9 mouse cellular contexts compared by ENCODE assay signal in genomic region chr1:153084191-153084590, GRCm38 (mm10).
DNase-seq lines count a peak whose midpoint lies in the region; ATAC-seq lines count a peak whose summit lies in the region.
"Had no signal": no experiment of that assay in that cellular context is flagged by ENCODE, and none has a peak within 500 bp of the region (broad histone marks: within the 10 kb centered on the region; RNA-seq: fewer than 3 reads in every experiment).

No protein-coding gene starts in this region.

- intact Hi-C loops in left cerebral cortex, postnatal 4 days (cut with DNase I) = no loop called here
- intact Hi-C loops in left cerebral cortex, postnatal 10 days (cut with DNase I) = no loop called here

- peak; percentile 97 for ATAC-seq in cerebellum, adult (ENCODE audit: insufficient number of reproducible peaks, low FRiP score, low TSS enrichment)
- ATAC-seq: midbrain, embryonic 13.5 days had no signal

- no peak for DNase-seq in cerebellum, postnatal 4 days (ENCODE audit: low spot score in 2 of 2)
- peak; percentile 59 for DNase-seq in left cerebral cortex, postnatal 4 days
- DNase-seq in left cerebral cortex, postnatal 10 days (ENCODE audit: extremely low spot score in 1 of 2, low spot score in 2 of 2) = no peak
- DNase-seq in cerebellum, adult 8-10 months = peak; percentile 75
- peak; percentile 41 to 48 for DNase-seq in layer of hippocampus, postnatal 10 days (ENCODE audit: low spot score in 2 of 2)
- DNase-seq in urinary bladder, postnatal 25 days (ENCODE audit: low spot score) = no peak
- DNase-seq in retina, postnatal 1 day = no peak

Comparison
In these comparisons a context has a peak if more than half of its experiments do, and no peak if none do; other contexts are left out.
1. DNase-seq: peak in left cerebral cortex, postnatal 4 days (single experiment), cerebellum, adult 8-10 months (single experiment) and layer of hippocampus, postnatal 10 days (2 of 2); none in cerebellum, postnatal 4 days (0 of 2), left cerebral cortex, postnatal 10 days (0 of 2), urinary bladder, postnatal 25 days (single experiment) and retina, postnatal 1 day (single experiment).